Mouse (Mus musculus) gastrocnemius, adult 18-20 months (tissue): Measurements from ENCODE around the gene Iba57. TPM values are rescaled to one million over a fixed set of nuclear protein-coding genes. Genes with fewer than 3 reads are reported as not detected.

ENCODE experiments used
- DNase-seq: peaks from one replicate; pipeline ENCODE4 v3.0.0; 2021; ENCODE audit warnings: low spot score
- total RNA-seq, 2 experiments: library from RNA; stranded (reverse); gene quantifications; 2 replicates each; pipeline ENCODE4 v1.2.3; 2021

The Iba57 gene
- total RNA-seq, 2 experiments from 2014 or later: 6.9 to 7.2 TPM

GRCm38 (mm10) chr11:59176475-59176874 is 12.9 kb upstream of the Iba57 start:
- DNase-seq: no peak

GRCm38 (mm10) chr11:59174189-59174838 is 10.8 kb upstream of the Iba57 start:
- DNase-seq: no peak

- no peak for DNase-seq
Measured at GRCm38 (mm10) chr11:59170549-59170948, 7.0 kb upstream of the Iba57 start.

GRCm38 (mm10) chr11:59169807-59170206 is 6.3 kb upstream of the Iba57 start:
- DNase-seq: no peak

GRCm38 (mm10) chr11:59165616-59166241 is 2.2 kb upstream of the Iba57 start:
- DNase-seq: no peak

GRCm38 (mm10) chr11:59164384-59164783 is 845 bp upstream of the Iba57 start:
- DNase-seq: no peak

GRCm38 (mm10) chr11:59162443-59163254 is 890 bp downstream of the Iba57 start:
- no peak for DNase-seq

- DNase-seq: peak; percentile 67
Measured at GRCm38 (mm10) chr11:59161398-59161797, 2.1 kb downstream of the Iba57 start.

- DNase-seq: no peak
Measured at GRCm38 (mm10) chr11:59159558-59159957, 4.0 kb downstream of the Iba57 start.

- no peak for DNase-seq
Measured at GRCm38 (mm10) chr11:59159099-59159498, 4.4 kb downstream of the Iba57 start.

- DNase-seq: no peak
Measured at GRCm38 (mm10) chr11:59155900-59156299, 7.6 kb downstream of the Iba57 start.

GRCm38 (mm10) chr11:59154220-59154619 is 9.3 kb downstream of the Iba57 start:
- no peak for DNase-seq

- DNase-seq: no peak
Measured at GRCm38 (mm10) chr11:59151729-59152128, 11.8 kb downstream of the Iba57 start.

- DNase-seq: no peak
Measured at GRCm38 (mm10) chr11:59149302-59149701, 14.2 kb downstream of the Iba57 start.

- no peak for DNase-seq
Measured at GRCm38 (mm10) chr11:59142962-59143361, 20.6 kb downstream of the Iba57 start.

GRCm38 (mm10) chr11:59141772-59142370 is 21.7 kb downstream of the Iba57 start:
- DNase-seq: no peak

- DNase-seq: peak; percentile 85
Measured at GRCm38 (mm10) chr11:59138537-59139486, 24.7 kb downstream of the Iba57 start.

GRCm38 (mm10) chr11:59136994-59137706 is 26.4 kb downstream of the Iba57 start:
- DNase-seq: peak; percentile 66

GRCm38 (mm10) chr11:59135904-59136452 is 27.6 kb downstream of the Iba57 start, which contains the start of gene Obscn:
Gene Obscn, minus strand, starts transcription at chr11:59136402.
- peak; percentile 43 for DNase-seq
